8 mouse cellular contexts compared by ENCODE assay signal in the genomic region with DNA sequence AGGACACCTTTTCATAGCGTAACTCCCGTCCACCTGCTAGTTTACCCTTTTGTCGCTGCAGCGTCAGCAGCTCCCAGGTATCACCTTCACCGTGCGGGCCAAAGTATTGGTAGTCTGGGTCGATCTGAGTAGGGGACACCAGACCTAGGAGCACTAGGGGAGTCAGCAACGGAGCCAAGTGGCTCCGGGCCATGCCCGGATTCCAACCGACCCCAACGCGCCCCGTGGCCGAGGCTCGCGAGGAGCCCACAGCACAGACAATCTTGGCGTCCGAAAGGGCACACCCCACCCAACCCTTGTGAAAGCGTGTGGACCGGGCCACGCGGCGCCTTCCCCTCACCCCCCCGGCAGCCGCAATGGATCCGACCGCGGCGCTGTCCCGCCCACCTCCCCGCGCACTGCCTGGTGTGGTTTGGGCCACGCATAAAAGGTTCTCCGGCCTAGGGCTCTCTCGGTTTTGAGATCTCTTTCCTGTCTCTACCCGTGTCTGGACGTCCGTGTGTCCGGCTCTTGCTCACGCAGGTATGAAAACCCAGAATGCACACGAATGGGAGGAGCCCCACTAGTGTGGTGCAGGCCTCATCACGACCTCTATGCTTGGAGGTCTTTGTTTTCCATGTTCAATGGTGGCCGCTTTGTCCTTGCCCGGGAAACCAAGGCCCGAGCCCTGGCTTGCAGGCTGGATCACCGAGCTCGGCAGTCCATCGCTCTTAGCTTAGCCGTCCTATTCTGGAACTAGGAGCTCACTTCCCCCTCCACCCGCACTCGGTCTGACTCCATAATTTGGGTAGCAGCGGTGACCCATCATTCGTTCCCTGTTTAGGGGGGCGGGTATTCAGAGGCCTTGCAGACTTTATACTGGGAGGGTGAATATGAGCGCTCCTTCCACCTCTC. TPM values are rescaled to one million over a fixed set of nuclear protein-coding genes. Genes with fewer than 3 reads are reported as not detected.
A peak's percentile ranks its signal among the peaks of the same experiment; 100 is the strongest.
DNase-seq lines count a peak whose midpoint lies in the region; ATAC-seq and TF ChIP-seq lines count a peak whose summit lies in the region.

A gene (minus strand): TSS at position 193 of the 894 bp plus-strand sequence.
A gene (plus strand): TSS at position 347 of the 894 bp plus-strand sequence.
A gene (minus strand): TSS at position 527 of the 894 bp plus-strand sequence.

- peaks cover 28% of the 10 kb centered on the region for H3K36me3 ChIP-seq in forebrain, postnatal 0 days (ENCODE audit: insufficient read depth)
- peaks cover 35% of the 10 kb centered on the region for H3K36me3 ChIP-seq in lung, embryonic 15.5 days

- H3K9me3 ChIP-seq in forebrain, postnatal 0 days (ENCODE audit: low read length) = no peaks in the 10 kb centered on the region
- H3K9me3 ChIP-seq in lung, embryonic 15.5 days = no peaks in the 10 kb centered on the region

- ATAC-seq in forebrain, postnatal 0 days = peak; percentile 81
- peak; percentile 65 for ATAC-seq in lung, embryonic 15.5 days (ENCODE audit: borderline replicate concordance, extremely low read depth, low FRiP score, low TSS enrichment)
- no peak for ATAC-seq in neutrophil, adult 5-6 weeks (ENCODE audit: extremely low read depth, insufficient number of reproducible peaks, low FRiP score, poor library complexity, severe bottlenecking)

- H3K27me3 ChIP-seq in forebrain, postnatal 0 days (ENCODE audit: insufficient read depth, low read length) = no peaks in the 10 kb centered on the region
- H3K27me3 ChIP-seq in lung, embryonic 15.5 days = no peaks in the 10 kb centered on the region

- H3K27ac ChIP-seq in forebrain, postnatal 0 days (ENCODE audit: low read depth, low read length) = peak within 1 kb of the TSS; percentile 89
- H3K27ac ChIP-seq in layer of hippocampus, adult 2 months = peak within 1 kb of the TSS; percentile 95
- H3K27ac ChIP-seq in lung, embryonic 15.5 days = peak within 1 kb of the TSS; percentile 89

- H3K4me2 ChIP-seq in forebrain, postnatal 0 days (ENCODE audit: low read depth) = peak within 1 kb of the TSS; percentile 91
- H3K4me2 ChIP-seq in lung, embryonic 15.5 days = peak within 1 kb of the TSS; percentile 77

- WGBS in forebrain, postnatal 0 days = 2% methylated on average over 56 of the region's 56 CpGs
- WGBS in lung, embryonic 15.5 days = under 1% methylated on average over 56 of the region's 56 CpGs

- TF ChIP-seq CTCF in forebrain, postnatal 0 days (IDR thresholded peaks at IDR 0.05; ENCODE audit: low read depth) = 0 out of 2 replicates have a peak, but pooled peaks have one; percentile 8
- no peak for TF ChIP-seq CTCF in layer of hippocampus, adult 2 months (conservative IDR thresholded peaks at IDR 0.05)

- peak; percentile 87 for DNase-seq in NIH3T3 (ENCODE audit: low read depth)
- peak; percentile 78 to 81 for DNase-seq in cerebellum, adult 18-20 months
- DNase-seq in forebrain, postnatal 0 days = peak; percentile 92
- DNase-seq in heart, postnatal 4 days = peak; percentile 80
- peak; percentile 72 to 75 for DNase-seq in layer of hippocampus, adult 2 months (ENCODE audit: low spot score in 2 of 2)
- DNase-seq in urinary bladder, postnatal 25 days (ENCODE audit: low spot score) = peak; percentile 71

- H3K9ac ChIP-seq in forebrain, postnatal 0 days = peak within 1 kb of the TSS; percentile 97
- peak within 1 kb of the TSS; percentile 83 for H3K9ac ChIP-seq in lung, embryonic 15.5 days

- peak within 1 kb of the TSS; percentile 85 for H3K4me3 ChIP-seq in forebrain, postnatal 0 days (ENCODE audit: low read depth, low read length)
- H3K4me3 ChIP-seq in layer of hippocampus, adult 2 months = peak within 1 kb of the TSS; percentile 92
- peak within 1 kb of the TSS; percentile 67 for H3K4me3 ChIP-seq in lung, embryonic 15.5 days

- H3K4me1 ChIP-seq in forebrain, postnatal 0 days (ENCODE audit: insufficient read depth) = peaks cover 16% of the 10 kb centered on the region
- peaks cover 41% of the 10 kb centered on the region for H3K4me1 ChIP-seq in lung, embryonic 15.5 days

RNA-seq across cellular contexts. Expression of the first gene that starts in this region (rescaled TPM):
- total RNA-seq in forebrain, postnatal 0 days (2014; rRNA removed) = not detected in 2 replicates
- not detected in 2 replicates for polyA plus RNA-seq in forebrain, postnatal 0 days (2015; fragmentation: Nextera tagmentation; extraction: Ambion mirVana)
- total RNA-seq in heart, postnatal 4 days (2021) = 1 to 10 TPM in 1 of 2 experiments, not detected in 1; 1.5 TPM
- not detected for total RNA-seq in layer of hippocampus, adult 2 months (2021)
- polyA plus RNA-seq in lung, embryonic 15.5 days (2015; fragmentation: Nextera tagmentation; extraction: Ambion mirVana) = not detected in 2 replicates
- total RNA-seq in neutrophil, adult 5-6 weeks (2017) = not detected in 2 replicates

RNA-seq across cellular contexts. Expression of the second gene that starts in this region (rescaled TPM):
- 814 and 983 TPM in 2 replicates for total RNA-seq in forebrain, postnatal 0 days (2014; rRNA removed)
- 974 and 1,110 TPM in 2 replicates for polyA plus RNA-seq in forebrain, postnatal 0 days (2015; fragmentation: Nextera tagmentation; extraction: Ambion mirVana)
- total RNA-seq in heart, postnatal 4 days (2021) = 100 to 1,000 TPM; 678 to 716 TPM
- total RNA-seq in layer of hippocampus, adult 2 months (2021) = 100 to 1,000 TPM; 323 to 345 TPM
- polyA plus RNA-seq in lung, embryonic 15.5 days (2015; fragmentation: Nextera tagmentation; extraction: Ambion mirVana) = 727 and 733 TPM in 2 replicates
- total RNA-seq in neutrophil, adult 5-6 weeks (2017) = 92.5 and 96.9 TPM in 2 replicates

RNA-seq across cellular contexts. Expression of the third gene that starts in this region (rescaled TPM):
- 39.8 and 42.7 TPM in 2 replicates for total RNA-seq in forebrain, postnatal 0 days (2014; rRNA removed)
- 52.2 and 56.3 TPM in 2 replicates for polyA plus RNA-seq in forebrain, postnatal 0 days (2015; fragmentation: Nextera tagmentation; extraction: Ambion mirVana)
- total RNA-seq in heart, postnatal 4 days (2021) = 10 to 100 TPM; 61.8 to 69.1 TPM
- total RNA-seq in layer of hippocampus, adult 2 months (2021) = 10 to 100 TPM; 43.0 to 46.9 TPM
- 114 and 120 TPM in 2 replicates for polyA plus RNA-seq in lung, embryonic 15.5 days (2015; fragmentation: Nextera tagmentation; extraction: Ambion mirVana)
- total RNA-seq in neutrophil, adult 5-6 weeks (2017) = 26.5 and 36.0 TPM in 2 replicates
